Mouse (Mus musculus) erythroblast, embryonic 14.5 days (primary cell): ENCODE measurements around the gene Lamp1. TPM values are rescaled to one million over a fixed set of nuclear protein-coding genes. Genes with fewer than 3 reads are reported as not detected.
"Not testable (repeated sequence)": the region's sequence is repeated elsewhere in the genome, so short reads cannot be mapped to it uniquely, and the experiment has no call there.

Source experiments
- H3K27me3 ChIP-seq: 2 replicates; pipeline ENCODE4 v1.6.1; 2012; ENCODE audit warnings: inconsistent platforms; ENCODE audit not compliant: control insufficient read depth
- H3K36me3 ChIP-seq: 2 replicates; pipeline ENCODE4 v1.6.1; 2012; ENCODE audit warnings: mild to moderate bottlenecking, inconsistent platforms; ENCODE audit not compliant: control insufficient read depth
- H3K4me1 ChIP-seq: 2 replicates; pipeline ENCODE4 v1.6.1; 2012; ENCODE audit warnings: inconsistent platforms; ENCODE audit not compliant: control insufficient read depth
- H3K4me3 ChIP-seq: replicated peaks from 2 replicates; pipeline ENCODE3; 2012; ENCODE audit warnings: moderate library complexity, mild to moderate bottlenecking, inconsistent platforms
- H3K9me3 ChIP-seq: 2 replicates; pipeline ENCODE4 v1.6.1; 2012; ENCODE audit warnings: low read length, inconsistent platforms, mixed read lengths; ENCODE audit not compliant: control insufficient read depth
- GATA1 ChIP-seq: IDR thresholded peaks from 2 replicates; pipeline ENCODE4 v1.6.1; 2012; ENCODE audit warnings: low read length, inconsistent platforms, mixed read lengths
- TAL1 ChIP-seq: IDR thresholded peaks from 3 replicates; pipeline ENCODE4 v1.6.1; 2012; ENCODE audit warnings: low read length, inconsistent platforms, mixed read lengths
- polyA plus RNA-seq: library from polyadenylated mRNA; stranded (reverse); fragments of >175 nt; gene quantifications from 2 replicates; pipeline ENCODE4 v1.2.3, GENCODE M21; 2012

Gene Lamp1
- 11.0 and 19.7 TPM in 2 replicates for polyA plus RNA-seq

DNA sequence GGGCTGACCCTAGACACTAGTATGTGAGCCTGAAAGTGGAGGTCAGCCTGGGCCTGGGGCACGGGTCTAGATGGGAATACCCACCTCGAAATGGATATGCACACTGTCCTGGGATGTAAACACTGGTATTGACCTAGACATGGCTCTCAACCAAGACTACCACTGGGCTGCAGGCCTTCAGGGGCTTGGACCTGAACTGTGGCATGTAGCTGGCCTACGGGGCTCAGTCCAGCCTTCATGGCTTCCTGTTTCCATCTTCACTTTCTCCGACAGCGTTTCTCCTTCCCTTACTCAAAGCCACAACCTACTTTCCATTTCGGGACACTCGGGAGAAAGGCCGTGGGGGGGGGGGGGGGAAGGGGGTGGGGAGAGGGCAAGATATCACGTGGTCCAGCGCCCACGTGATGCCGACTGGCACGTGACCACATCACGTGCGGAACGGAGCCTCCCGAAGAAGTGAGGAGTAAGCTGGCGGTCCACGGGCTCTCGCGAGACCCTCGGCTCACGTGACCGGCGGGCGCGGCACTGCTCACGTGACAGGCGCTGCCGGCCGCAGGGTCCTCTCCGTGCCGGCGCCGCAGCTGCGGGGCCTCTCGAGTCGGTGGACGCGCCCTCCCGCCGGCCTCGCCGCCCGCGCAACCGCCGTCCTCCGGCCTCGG, at the start of gene Lamp1:
Gene Lamp1 (plus strand): TSS at position 444 of the 659 bp plus-strand sequence.
- H3K9me3 ChIP-seq, result no peaks in the 10 kb centered on the region
- peaks cover 50% of the 10 kb centered on the region for H3K4me1 ChIP-seq
- H3K27me3 ChIP-seq, result no peaks in the 10 kb centered on the region
- TF ChIP-seq TAL1 (no peak), GATA1 (no peak)
- H3K36me3 ChIP-seq, result peaks cover 30% of the 10 kb centered on the region
- peak within 1 kb of the TSS; percentile 95 for H3K4me3 ChIP-seq

- peaks cover 73% of the 10 kb centered on the region for H3K36me3 ChIP-seq
- peak overlapping the region; percentile 99 for H3K4me3 ChIP-seq
- no peaks in the 10 kb centered on the region for H3K27me3 ChIP-seq
- peaks cover 64% of the 10 kb centered on the region for H3K4me1 ChIP-seq
- no peak for TF ChIP-seq GATA1
- no peak for TF ChIP-seq TAL1
- no peaks in the 10 kb centered on the region for H3K9me3 ChIP-seq
Observed at GRCm38 (mm10) chr8:13109416-13109960, 49.5 kb upstream of the Lamp1 start.

- Histone ChIP-seq H3K4me3 (no peak overlapping the region), H3K4me1 (peaks cover 59% of the 10 kb centered on the region), H3K27me3 (no peaks in the 10 kb centered on the region), H3K36me3 (peaks cover 83% of the 10 kb centered on the region), H3K9me3 (no peaks in the 10 kb centered on the region)
- TF ChIP-seq TAL1 (no peak), GATA1 (no peak)
Observed at GRCm38 (mm10) chr8:13111917-13112316, 47.0 kb upstream of the Lamp1 start.

GRCm38 (mm10) chr8:13113232-13113631, 45.7 kb upstream of the Lamp1 start:
- TF ChIP-seq TAL1, result no peak
- TF ChIP-seq GATA1, result no peak
- Histone ChIP-seq H3K9me3 (no peaks in the 10 kb centered on the region), H3K4me1 (peaks cover 49% of the 10 kb centered on the region), H3K36me3 (peaks cover 85% of the 10 kb centered on the region), H3K4me3 (no peak overlapping the region), H3K27me3 (no peaks in the 10 kb centered on the region)

DNA sequence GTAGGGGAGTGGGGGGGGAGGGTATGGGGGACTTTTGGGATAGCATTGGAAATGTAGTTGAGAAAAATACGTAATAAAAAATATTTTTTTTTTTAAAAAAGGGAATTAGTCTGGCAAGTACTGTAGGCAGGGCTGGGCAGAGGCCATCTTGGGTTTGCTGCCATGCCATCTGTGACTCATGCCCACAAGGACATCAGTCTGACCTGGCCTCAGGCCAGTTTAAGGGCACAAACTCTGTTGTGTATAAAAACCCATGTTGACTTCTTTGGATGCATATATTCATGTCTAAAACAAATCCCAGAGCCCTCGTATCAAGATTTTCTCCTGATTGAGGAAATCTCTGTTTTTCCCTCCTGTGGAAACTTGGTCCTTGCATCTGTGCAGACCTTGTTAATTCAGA, 41.9 kb upstream of the Lamp1 start:
- Histone ChIP-seq H3K36me3 (peaks cover 90% of the 10 kb centered on the region), H3K4me1 (peaks cover 51% of the 10 kb centered on the region)

GRCm38 (mm10) chr8:13118516-13118915, 40.4 kb upstream of the Lamp1 start:
- Histone ChIP-seq H3K9me3 (no peaks in the 10 kb centered on the region), H3K4me1 (peaks cover 59% of the 10 kb centered on the region)

More for the DNA sequence above, 41.9 kb upstream of the Lamp1 start:
- Histone ChIP-seq H3K4me3 (no peak overlapping the region), H3K9me3 (no peaks in the 10 kb centered on the region), H3K27me3 (no peaks in the 10 kb centered on the region)
- TF ChIP-seq TAL1 (no peak), GATA1 (no peak)

GRCm38 (mm10) chr8:13120882-13121665, 37.9 kb upstream of the Lamp1 start:
- H3K4me3 ChIP-seq, result no peak overlapping the region
- no peaks in the 10 kb centered on the region for H3K9me3 ChIP-seq
- peaks cover 57% of the 10 kb centered on the region for H3K4me1 ChIP-seq

More at GRCm38 (mm10) chr8:13118516-13118915, 40.4 kb upstream of the Lamp1 start:
- peaks cover 90% of the 10 kb centered on the region for H3K36me3 ChIP-seq
- no peaks in the 10 kb centered on the region for H3K27me3 ChIP-seq
- no peak overlapping the region for H3K4me3 ChIP-seq
- no peak for TF ChIP-seq GATA1
- TF ChIP-seq TAL1, result no peak

GRCm38 (mm10) chr8:13122887-13123421, 36.0 kb upstream of the Lamp1 start:
- Histone ChIP-seq H3K4me3 (no peak overlapping the region), H3K4me1 (peaks cover 56% of the 10 kb centered on the region), H3K36me3 (peaks cover 100% of the 10 kb centered on the region), H3K27me3 (no peaks in the 10 kb centered on the region), H3K9me3 (no peaks in the 10 kb centered on the region)
- no peak for TF ChIP-seq GATA1
- TF ChIP-seq TAL1, result no peak

More at GRCm38 (mm10) chr8:13120882-13121665, 37.9 kb upstream of the Lamp1 start:
- H3K36me3 ChIP-seq, result peaks cover 91% of the 10 kb centered on the region
- H3K27me3 ChIP-seq, result no peaks in the 10 kb centered on the region
- TF ChIP-seq GATA1 (no peak), TAL1 (no peak)

DNA sequence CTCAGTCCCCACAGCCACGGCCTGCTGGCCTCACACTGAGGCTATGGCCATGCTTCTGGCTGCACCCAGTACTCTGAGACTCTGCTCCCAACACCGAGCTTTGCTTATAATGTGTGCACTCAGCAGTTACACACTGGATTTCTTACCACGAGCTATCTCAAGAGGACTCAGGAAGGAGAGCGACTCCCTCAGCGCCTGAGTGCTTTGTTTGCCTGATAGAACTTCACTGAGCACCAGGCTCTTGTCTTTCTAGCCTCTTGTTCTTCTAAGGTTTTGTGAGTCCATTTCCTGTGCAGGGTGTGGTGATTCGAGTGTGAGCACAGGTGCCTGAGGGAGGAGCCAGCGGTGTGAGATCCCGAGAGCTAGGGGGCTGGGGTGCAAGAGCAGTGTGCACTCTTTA, 34.1 kb upstream of the Lamp1 start:
- TF ChIP-seq GATA1 (no peak), TAL1 (no peak)
- Histone ChIP-seq H3K4me3 (no peak overlapping the region), H3K36me3 (peaks cover 100% of the 10 kb centered on the region), H3K4me1 (peaks cover 39% of the 10 kb centered on the region), H3K27me3 (no peaks in the 10 kb centered on the region), H3K9me3 (no peaks in the 10 kb centered on the region)

DNA sequence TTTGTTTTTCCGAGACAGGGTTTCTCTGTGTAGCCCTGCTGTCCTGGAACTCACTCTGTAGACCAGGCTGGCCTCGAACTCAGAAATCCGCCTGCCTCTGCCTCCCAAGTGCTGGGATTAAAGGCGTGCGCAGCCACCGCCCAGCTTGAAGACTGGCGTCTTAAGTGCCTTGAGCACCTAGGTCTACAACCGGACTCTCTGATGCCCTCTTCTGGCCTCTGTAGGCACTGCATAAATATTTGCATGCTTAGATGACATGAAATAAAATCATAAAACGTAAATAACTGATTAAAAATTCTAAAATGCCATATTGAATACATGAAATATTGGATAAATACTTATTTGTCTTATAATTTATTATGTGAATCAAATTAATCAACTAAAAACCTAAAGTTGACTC, 26.7 kb upstream of the Lamp1 start:
- H3K9me3 ChIP-seq, H3K27me3 ChIP-seq, H3K4me1 ChIP-seq, H3K4me3 ChIP-seq: not testable (repeated sequence)
- H3K36me3 ChIP-seq, result peaks cover 98% of the 10 kb centered on the region
